Mouse (Mus musculus) E14TG2a.4 (cell line): Measurements from ENCODE around the gene Prss30.

Source experiments
- H3K27me3 ChIP-seq: 2 replicates; pipeline ENCODE4 v1.6.1; 2014; ENCODE audit warnings: low read length, control low read depth; ENCODE audit not compliant: insufficient read depth
- H3K36me3 ChIP-seq: 2 replicates; pipeline ENCODE4 v1.6.1; 2014; ENCODE audit warnings: low read length, control low read depth; ENCODE audit not compliant: insufficient read depth
- H3K4me1 ChIP-seq: replicated peaks from 2 replicates; pipeline ENCODE4 v1.6.1; 2014; ENCODE audit warnings: low read depth, low read length, control low read depth
- H3K4me3 ChIP-seq: replicated peaks from 2 replicates; pipeline ENCODE4 v1.5.1; 2014; ENCODE audit warnings: mild to moderate bottlenecking, low read length
- H3K9me3 ChIP-seq: 2 replicates; pipeline ENCODE4 v1.6.1; 2014; ENCODE audit warnings: low read length, control low read depth
- CTCF ChIP-seq: conservative IDR thresholded peaks from 2 replicates; pipeline ENCODE4 v1.5.1; 2014; ENCODE audit warnings: low read length
- NANOG ChIP-seq: IDR thresholded peaks from 2 replicates; pipeline ENCODE4 v1.6.1; 2014; ENCODE audit warnings: borderline replicate concordance, low read length, mixed read lengths
- POU5F1 ChIP-seq: IDR thresholded peaks from 2 replicates; pipeline ENCODE4 v1.6.1; 2014; ENCODE audit warnings: low read length, borderline replicate concordance

The Prss30 gene

DNA sequence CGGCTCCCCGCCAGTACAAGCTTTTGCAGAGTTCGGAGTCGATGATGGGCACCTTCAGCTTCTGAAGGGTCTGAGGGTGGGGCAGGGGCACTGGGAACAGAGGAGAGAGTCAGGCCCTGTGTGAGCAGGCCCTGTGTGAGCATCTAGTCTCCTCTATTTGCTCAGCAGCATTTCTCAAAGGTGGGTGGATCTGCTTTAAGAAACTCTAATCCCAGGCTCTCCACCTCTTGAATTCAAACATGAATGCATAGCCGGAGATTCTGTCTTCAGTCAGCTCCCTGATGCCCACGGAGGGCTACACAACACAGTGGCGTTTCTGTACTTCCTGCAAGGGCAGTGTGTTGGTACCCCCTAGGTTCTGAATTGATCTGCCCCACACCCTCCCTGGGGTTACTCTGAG lies 14.3 kb upstream of the Prss30 start:
- peaks cover 20% of the 10 kb centered on the region for H3K27me3 ChIP-seq
- TF ChIP-seq POU5F1 (no peak), CTCF (no peak), NANOG (no peak)
- H3K4me1 ChIP-seq: peaks cover 53% of the 10 kb centered on the region
- no peak overlapping the region for H3K4me3 ChIP-seq
- H3K36me3 ChIP-seq: no peaks in the 10 kb centered on the region
- H3K9me3 ChIP-seq: 0 out of 2 replicates have a peak, but pooled peaks cover 3% of the 10 kb centered on the region

- H3K36me3 ChIP-seq: no peaks in the 10 kb centered on the region
- H3K27me3 ChIP-seq: peaks cover 22% of the 10 kb centered on the region
- H3K4me1 ChIP-seq: peaks cover 48% of the 10 kb centered on the region
- peak overlapping the region; percentile 55 for H3K4me3 ChIP-seq
- 0 out of 2 replicates have a peak, but pooled peaks cover 3% of the 10 kb centered on the region for H3K9me3 ChIP-seq
- TF ChIP-seq CTCF (peak; percentile 51), NANOG (no peak), POU5F1 (no peak)
Measured at GRCm38 (mm10) chr17:23993559-23994428, 13.4 kb upstream of the Prss30 start.

- 0 out of 2 replicates have a peak overlapping the region, but pooled peaks have one; percentile 26 for H3K4me3 ChIP-seq
- H3K36me3 ChIP-seq: no peaks in the 10 kb centered on the region
- 0 out of 2 replicates have a peak, but pooled peaks cover 3% of the 10 kb centered on the region for H3K9me3 ChIP-seq
- peaks cover 42% of the 10 kb centered on the region for H3K4me1 ChIP-seq
- no peak for TF ChIP-seq POU5F1
- no peak for TF ChIP-seq NANOG
- no peak for TF ChIP-seq CTCF
- H3K27me3 ChIP-seq: peaks cover 31% of the 10 kb centered on the region
Measured at GRCm38 (mm10) chr17:23992789-23993553, 12.6 kb upstream of the Prss30 start.

- Histone ChIP-seq H3K36me3 (no peaks in the 10 kb centered on the region), H3K9me3 (no peaks in the 10 kb centered on the region), H3K27me3 (peaks cover 34% of the 10 kb centered on the region), H3K4me3 (no peak overlapping the region), H3K4me1 (peaks cover 36% of the 10 kb centered on the region)
- TF ChIP-seq NANOG: no peak
- TF ChIP-seq POU5F1: no peak
Measured at GRCm38 (mm10) chr17:23989802-23990201, 9.4 kb upstream of the Prss30 start.

DNA sequence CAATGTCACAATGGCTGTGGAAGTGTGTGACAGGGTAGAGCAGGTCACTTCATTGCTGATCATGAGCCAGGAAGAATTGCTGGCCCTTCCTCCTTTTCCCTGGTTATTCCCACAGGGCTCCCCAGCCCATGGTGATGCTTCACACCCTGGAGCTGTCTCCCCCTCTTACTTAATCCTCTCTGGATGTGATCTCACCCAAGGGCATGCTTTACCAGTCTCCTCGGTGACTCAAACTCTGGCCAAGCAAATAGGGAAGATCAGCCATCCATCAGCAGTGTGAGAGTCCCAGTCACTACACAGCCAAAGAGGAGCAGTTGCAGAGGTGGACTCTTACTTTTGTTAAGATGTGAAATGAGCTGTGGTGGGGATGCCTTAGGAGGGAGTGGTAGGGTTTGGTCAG lies 4.6 kb upstream of the Prss30 start:
- no peak for TF ChIP-seq POU5F1
- no peak for TF ChIP-seq NANOG
- TF ChIP-seq CTCF: no peak
- H3K27me3 ChIP-seq: peaks cover 26% of the 10 kb centered on the region
- no peaks in the 10 kb centered on the region for H3K9me3 ChIP-seq
- peaks cover 12% of the 10 kb centered on the region for H3K4me1 ChIP-seq
- no peak overlapping the region for H3K4me3 ChIP-seq
- no peaks in the 10 kb centered on the region for H3K36me3 ChIP-seq

- no peaks in the 10 kb centered on the region for H3K36me3 ChIP-seq
- TF ChIP-seq NANOG (no peak), POU5F1 (no peak), CTCF (no peak)
- H3K4me1 ChIP-seq: peaks cover 22% of the 10 kb centered on the region
- H3K9me3 ChIP-seq: no peaks in the 10 kb centered on the region
- H3K4me3 ChIP-seq: no peak overlapping the region
- peaks cover 14% of the 10 kb centered on the region for H3K27me3 ChIP-seq
Measured at GRCm38 (mm10) chr17:23982912-23983311, 2.5 kb upstream of the Prss30 start.

DNA sequence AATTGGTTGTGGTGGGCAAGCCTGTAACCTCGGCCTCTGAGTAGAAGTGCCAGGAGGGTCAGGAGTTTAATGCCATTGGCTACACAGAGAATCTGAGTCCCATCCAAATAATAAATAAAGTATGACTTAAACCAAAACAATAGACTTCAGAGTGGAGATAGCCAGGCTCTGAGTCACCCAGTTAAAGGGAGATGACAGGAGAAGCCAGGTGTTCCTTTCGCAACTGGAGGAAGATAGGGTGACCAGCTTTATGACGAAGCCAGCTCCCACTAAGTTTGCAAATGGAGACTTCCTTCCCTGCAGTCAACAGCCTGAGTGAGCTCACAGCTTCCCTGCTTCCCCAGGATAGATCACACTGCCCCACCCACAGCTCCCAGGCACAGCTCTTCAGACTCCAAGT lies 895 bp downstream of the Prss30 start:
- Histone ChIP-seq H3K9me3 (no peaks in the 10 kb centered on the region), H3K4me3 (no peak overlapping the region), H3K27me3 (peaks cover 1% of the 10 kb centered on the region; the same call in 1 of the 2 replicates), H3K36me3 (no peaks in the 10 kb centered on the region), H3K4me1 (peaks cover 22% of the 10 kb centered on the region)
- TF ChIP-seq NANOG: no peak
- no peak for TF ChIP-seq POU5F1
- no peak for TF ChIP-seq CTCF

- H3K9me3 ChIP-seq: no peaks in the 10 kb centered on the region
- no peaks in the 10 kb centered on the region for H3K36me3 ChIP-seq
- peaks cover 25% of the 10 kb centered on the region for H3K4me1 ChIP-seq
- H3K27me3 ChIP-seq: no peaks in the 10 kb centered on the region
- no peak overlapping the region for H3K4me3 ChIP-seq
- TF ChIP-seq POU5F1 (no peak), NANOG (no peak), CTCF (no peak)
Measured at GRCm38 (mm10) chr17:23976665-23977064, 3.7 kb downstream of the Prss30 start.
